Mouse (Mus musculus) cerebellum, adult 9-10 months (tissue): ENCODE data around the gene Neurod2.

ENCODE experiments used
- DNase-seq: peaks from one replicate; pipeline ENCODE4 v3.0.0; 2022

Neurod2 gene

DNA sequence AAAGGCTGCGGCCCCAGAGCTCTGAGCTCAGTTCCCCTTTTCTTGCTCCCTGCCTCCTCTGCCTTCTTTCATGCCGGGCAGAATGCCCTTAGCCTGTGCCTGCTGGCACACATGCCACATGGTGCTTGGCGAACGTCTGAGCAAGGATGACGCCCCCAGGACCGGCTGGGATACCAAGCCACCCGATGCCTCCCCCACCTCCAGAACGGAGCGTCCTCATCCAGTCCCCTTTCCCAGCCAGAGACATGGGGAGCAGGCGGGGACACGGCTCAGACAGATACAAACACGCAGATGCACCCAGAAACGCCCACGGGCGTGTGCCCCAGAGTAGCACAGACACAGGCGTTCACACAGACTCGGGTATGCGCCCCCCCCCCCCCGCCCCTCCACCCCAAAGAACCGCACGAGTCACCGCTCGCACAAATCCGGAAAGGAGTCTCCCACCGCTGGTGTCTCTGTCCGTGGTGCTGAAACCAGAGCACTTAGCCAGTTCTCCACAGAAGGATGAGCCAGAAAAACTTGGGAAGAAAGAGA, 15.6 kb downstream of the Neurod2 start:
- peak; percentile 67 for DNase-seq

GRCm38 (mm10) chr11:98298484-98299205, 30.8 kb downstream of the Neurod2 start:
- no peak for DNase-seq

DNA sequence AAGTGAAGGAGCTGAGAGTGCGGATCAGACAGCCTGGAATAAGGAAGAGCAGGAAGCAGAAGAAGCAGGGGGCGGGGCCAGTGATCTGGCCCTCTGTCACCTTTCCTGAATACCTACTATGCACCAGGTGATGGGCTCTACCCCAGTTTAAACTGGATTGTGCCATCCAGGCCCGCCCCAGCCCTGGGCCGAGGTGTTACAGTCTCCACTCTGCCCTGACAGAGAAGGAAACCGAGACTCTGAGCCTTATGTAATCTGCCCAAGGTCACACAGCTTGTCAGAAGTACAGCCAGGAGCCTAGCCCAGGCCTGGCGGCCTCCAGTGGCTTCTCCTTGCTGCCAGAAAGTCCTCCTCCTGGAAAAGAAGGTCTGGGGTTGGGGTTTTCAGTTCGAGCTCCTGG, 31.7 kb downstream of the Neurod2 start:
- DNase-seq: no peak

- DNase-seq: no peak
These were observed 32.5 kb downstream of the Neurod2 start for GRCm38 (mm10) chr11:98296916-98297315.

- peak; percentile 55 for DNase-seq
These were observed 33.2 kb downstream of the Neurod2 start for GRCm38 (mm10) chr11:98296277-98296676.

DNA sequence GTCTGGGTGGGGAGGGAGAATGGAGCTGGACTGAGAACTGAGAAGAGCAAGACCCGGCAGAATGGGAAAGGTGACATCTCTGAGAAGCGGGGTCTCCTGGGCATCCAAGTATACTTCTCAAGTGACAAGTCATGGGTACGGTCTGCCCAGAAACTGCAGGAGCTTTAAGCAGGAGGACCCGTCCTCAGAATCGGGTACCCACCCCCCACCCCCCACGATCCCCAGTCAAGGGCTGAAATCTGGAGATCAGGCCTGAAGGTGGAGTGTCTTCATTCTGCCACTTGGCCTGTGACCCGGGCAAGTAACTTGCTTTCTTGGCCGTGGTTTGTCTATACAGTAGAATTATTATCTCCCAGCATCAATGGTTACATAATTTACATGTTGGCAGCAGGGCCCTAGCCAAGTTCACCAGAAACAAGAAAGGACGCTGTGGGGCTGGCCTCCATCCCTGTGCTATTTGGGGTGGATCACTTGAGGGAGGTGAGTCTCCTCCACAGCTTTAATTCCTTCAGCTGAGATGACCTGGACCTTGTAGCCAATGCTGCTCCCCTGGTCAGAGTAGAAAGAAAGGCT, 34.3 kb downstream of the Neurod2 start:
- DNase-seq: peak; percentile 84

DNA sequence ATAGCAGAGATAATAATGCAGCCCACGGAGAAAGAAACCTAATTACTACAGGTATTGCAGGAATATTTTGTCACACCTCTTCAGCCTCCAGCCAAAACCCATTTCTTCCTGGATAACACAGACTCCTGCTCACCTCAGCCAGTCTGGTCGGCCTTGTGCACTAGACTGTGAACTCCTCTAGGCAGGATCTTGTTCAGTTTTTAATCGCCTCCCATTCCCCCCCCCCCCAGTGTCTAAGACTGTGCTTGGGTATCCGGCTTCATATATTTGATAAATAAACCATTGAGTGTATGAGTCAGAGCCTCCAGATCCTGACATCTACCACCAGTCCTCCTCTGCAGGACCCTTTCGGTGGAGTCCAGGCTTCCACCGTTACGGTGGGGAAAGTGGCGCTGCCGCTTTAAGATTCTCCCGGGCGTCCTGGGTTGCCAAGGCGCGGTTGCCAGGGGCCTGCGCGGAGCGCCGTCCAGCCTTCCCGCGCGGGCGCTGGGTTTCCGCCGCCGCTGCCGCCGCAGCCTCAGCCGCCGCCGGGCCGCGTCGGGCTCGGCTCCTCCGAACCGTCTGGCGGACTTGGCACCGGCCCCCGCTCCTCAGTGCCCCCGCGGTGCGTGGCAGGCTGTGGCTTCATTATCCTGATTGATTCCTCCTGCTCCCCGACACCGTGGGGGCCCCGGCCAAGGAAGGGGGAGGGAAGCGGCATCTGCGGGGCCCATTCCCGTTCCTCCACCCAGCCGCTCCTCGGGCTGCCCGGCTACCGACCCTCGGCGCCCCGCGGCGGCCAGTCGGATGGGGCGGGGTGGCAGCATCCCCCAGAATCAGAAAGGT, 35.0 kb downstream of the Neurod2 start:
- DNase-seq: peak; percentile 95

GRCm38 (mm10) chr11:98293070-98293469, 36.4 kb downstream of the Neurod2 start:
- peak; percentile 58 for DNase-seq

- DNase-seq: no peak
These were observed 38.5 kb downstream of the Neurod2 start for GRCm38 (mm10) chr11:98290906-98291305.

DNA sequence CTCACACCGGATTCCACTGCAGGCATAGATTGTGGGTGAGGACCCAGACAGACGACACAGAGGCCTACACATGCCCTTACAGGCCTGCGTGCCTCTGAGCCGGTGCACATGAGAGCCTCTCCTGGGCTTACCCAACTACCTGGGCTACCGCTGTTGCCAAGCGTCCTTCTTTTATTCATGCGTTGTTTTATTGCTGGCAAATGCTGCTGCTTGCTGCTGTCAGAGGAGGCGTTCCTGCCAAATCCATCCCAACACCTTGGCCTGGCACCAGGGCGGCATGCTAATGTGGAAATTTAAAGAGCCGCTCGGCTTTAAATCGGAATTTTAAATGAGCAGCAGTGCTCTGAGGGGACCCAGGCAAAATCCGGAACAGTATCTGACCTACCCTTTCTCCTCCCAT, 39.6 kb downstream of the Neurod2 start:
- peak; percentile 64 for DNase-seq

DNA sequence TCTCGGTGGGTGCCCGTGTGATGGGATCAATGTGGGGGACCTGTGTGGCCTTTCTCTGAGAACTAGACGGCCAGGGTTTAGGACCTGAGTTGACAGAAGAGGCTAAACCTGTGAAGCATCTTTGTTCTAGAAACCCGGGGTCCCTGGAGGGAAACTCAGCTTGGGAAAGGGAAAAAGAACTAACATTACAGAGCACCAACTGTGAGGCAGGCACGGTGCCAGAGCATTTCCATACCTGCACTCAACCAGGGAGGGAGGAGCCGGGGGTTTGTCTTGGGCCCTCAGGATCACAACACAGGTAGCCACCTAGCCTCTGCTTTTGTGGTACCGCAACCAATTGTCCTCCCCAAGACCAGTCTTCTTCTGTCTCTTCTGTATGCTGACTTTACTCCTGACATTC, 41.5 kb downstream of the Neurod2 start:
- DNase-seq: peak; percentile 34

DNA sequence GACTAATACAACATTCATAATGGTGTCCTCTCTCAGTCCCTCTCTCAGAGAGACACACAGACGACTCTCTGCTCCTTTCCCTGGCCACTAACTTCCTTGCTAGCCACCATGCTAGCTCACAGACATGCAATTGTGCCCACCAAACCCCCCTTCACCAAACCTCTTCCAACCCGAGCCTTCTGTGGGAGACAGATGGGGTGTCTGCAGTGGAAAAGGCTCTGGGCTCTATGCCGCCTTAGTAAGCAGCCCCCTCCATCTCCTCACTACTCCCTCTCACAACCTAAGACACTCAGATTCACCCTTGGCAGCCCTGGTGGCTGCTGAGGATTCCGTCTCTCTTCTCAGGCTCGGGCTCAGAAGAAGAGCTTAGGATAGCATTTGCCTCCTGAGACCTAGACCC, 41.9 kb downstream of the Neurod2 start:
- no peak for DNase-seq

GRCm38 (mm10) chr11:98285368-98285767, 44.1 kb downstream of the Neurod2 start:
- DNase-seq: no peak

DNA sequence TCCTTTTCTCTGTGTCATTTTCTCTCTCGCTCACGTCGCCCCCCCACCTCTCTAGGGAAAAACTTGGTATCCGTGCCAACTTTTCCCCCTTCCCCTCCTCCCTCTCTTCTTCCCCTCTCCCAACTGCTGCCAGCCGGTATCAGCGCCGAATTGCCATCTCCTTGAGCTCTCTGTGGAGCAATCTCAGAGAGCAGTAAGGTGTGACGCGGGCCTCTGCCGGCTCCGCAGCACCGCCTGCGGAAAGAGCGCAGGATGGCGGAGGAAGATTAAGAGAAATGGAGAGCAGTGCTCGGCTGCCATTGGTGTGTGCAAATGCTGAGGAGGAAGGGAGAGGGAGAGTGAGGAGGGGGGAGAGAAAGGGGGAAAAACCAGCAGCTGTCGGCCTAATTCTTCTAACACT, 45.2 kb downstream of the Neurod2 start:
- peak; percentile 51 for DNase-seq

- peak; percentile 20 for DNase-seq
These were observed 45.7 kb downstream of the Neurod2 start for GRCm38 (mm10) chr11:98283740-98284139.
